ENCODE assay signal across 8 mouse cellular contexts in genomic region chr9:21287571-21288402, GRCm38 (mm10). TPM values are rescaled to one million over a fixed set of nuclear protein-coding genes. Genes with fewer than 3 reads are reported as not detected.
A peak's percentile ranks its signal among the peaks of the same experiment; 100 is the strongest.
DNase-seq lines count a peak whose midpoint lies in the region; ATAC-seq lines count a peak whose summit lies in the region.

Gene Kri1 (minus strand): TSS chr9:21287969.

- peaks cover 38% of the 10 kb centered on the region for H3K4me1 ChIP-seq in heart, embryonic 10.5 days
- H3K4me1 ChIP-seq in kidney, embryonic 15.5 days, result peaks cover 37% of the 10 kb centered on the region

- H3K4me2 ChIP-seq in kidney, embryonic 15.5 days, result peak within 1 kb of the TSS; percentile 75

- peak within 1 kb of the TSS; percentile 92 for H3K4me3 ChIP-seq in heart, embryonic 10.5 days
- H3K4me3 ChIP-seq in kidney, embryonic 15.5 days (replicated peaks), result peak within 1 kb of the TSS; percentile 60

- H3K9me3 ChIP-seq in heart, embryonic 10.5 days, result no peaks in the 10 kb centered on the region
- H3K9me3 ChIP-seq in kidney, embryonic 15.5 days (replicated peaks), result no peaks in the 10 kb centered on the region

- ATAC-seq in erythroblast, adult 5-6 weeks (replicated peaks; ENCODE audit: low FRiP score, poor library complexity, severe bottlenecking), result peak; percentile 72
- ATAC-seq in kidney, embryonic 15.5 days (replicated peaks; ENCODE audit: low FRiP score), result peak; percentile 72
- ATAC-seq in monocyte, adult 5-6 weeks (replicated peaks; ENCODE audit: insufficient number of reproducible peaks, low FRiP score, low TSS enrichment, poor library complexity, severe bottlenecking), result peak; percentile 79

- no peaks in the 10 kb centered on the region for H3K27me3 ChIP-seq in heart, embryonic 10.5 days (ENCODE audit: insufficient read depth, poor library complexity, severe bottlenecking)
- no peaks in the 10 kb centered on the region for H3K27me3 ChIP-seq in kidney, embryonic 15.5 days

- H3K36me3 ChIP-seq in heart, embryonic 10.5 days, result peaks cover 38% of the 10 kb centered on the region
- peaks cover 26% of the 10 kb centered on the region for H3K36me3 ChIP-seq in kidney, embryonic 15.5 days

- peak within 1 kb of the TSS; percentile 92 for H3K27ac ChIP-seq in heart, embryonic 10.5 days
- H3K27ac ChIP-seq in kidney, embryonic 15.5 days, result peak within 1 kb of the TSS; percentile 87

- DNase-seq in B cell, adult 2 months, result peak; percentile 96 to 97
- peak; percentile 100 for DNase-seq in brain, adult 2 months (ENCODE audit: low read depth, low spot score)
- peak; percentile 99 for DNase-seq in heart, embryonic 10.5 days (ENCODE audit: low spot score)
- DNase-seq in liver, result peak; percentile 100
- DNase-seq in spleen, postnatal 4 days (ENCODE audit: low spot score in 2 of 2), result peak; percentile 98

- WGBS in heart, embryonic 10.5 days, result under 1% methylated on average over 59 of the region's 59 CpGs
- WGBS in kidney, embryonic 15.5 days, result under 1% methylated on average over 59 of the region's 59 CpGs

- H3K9ac ChIP-seq in kidney, embryonic 15.5 days, result peak within 1 kb of the TSS; percentile 64

RNA-seq across cellular contexts. Expression of gene Kri1, which starts in this region (rescaled TPM):
- total RNA-seq in erythroblast, adult 5-6 weeks (2015; ENCODE audit: low replicate concordance), result 14.0 and 26.7 TPM in 2 replicates
- total RNA-seq in erythroblast, adult 5-6 weeks (2017; ENCODE audit: low replicate concordance), result 16.7 and 22.3 TPM in 2 replicates
- 14.5 and 21.3 TPM in 2 replicates for polyA plus RNA-seq in heart, embryonic 10.5 days (2016; fragmentation: Nextera tagmentation; extraction: Ambion mirVana)
- 13.8 and 19.8 TPM in 2 replicates for polyA plus RNA-seq in kidney, embryonic 15.5 days (2015; fragmentation: Nextera tagmentation; extraction: Ambion mirVana)
- total RNA-seq in monocyte, adult 5-6 weeks (2017), result 91.2 to 154 TPM (median 120 TPM) in 3 replicates

Comparison
In these comparisons a context has a peak if more than half of its experiments do, and no peak if none do; other contexts are left out.
1. Peak in every context shown above with its lines: DNase-seq, ATAC-seq, H3K4me3 ChIP-seq and H3K27ac ChIP-seq.